Mouse (Mus musculus) left cerebral cortex, postnatal 4 days (tissue): ENCODE results near the gene Hnf1b. TPM values are rescaled to one million over a fixed set of nuclear protein-coding genes. Genes with fewer than 3 reads are reported as not detected.

Experiments
- DNase-seq: peaks from one replicate; pipeline ENCODE4 v3.0.0-alpha.2; 2022
- intact Hi-C: fragments of 180-260 bp; cut with DNase I; formaldehyde crosslinking; loops from one replicate; pipeline ENCODE4 v1.15.1; 2025
- total RNA-seq, 2 experiments: library from RNA; stranded (reverse); gene quantifications; 2 replicates each; pipeline ENCODE4 v1.2.3; 2021

Hnf1b gene
- total RNA-seq = not detected

DNA sequence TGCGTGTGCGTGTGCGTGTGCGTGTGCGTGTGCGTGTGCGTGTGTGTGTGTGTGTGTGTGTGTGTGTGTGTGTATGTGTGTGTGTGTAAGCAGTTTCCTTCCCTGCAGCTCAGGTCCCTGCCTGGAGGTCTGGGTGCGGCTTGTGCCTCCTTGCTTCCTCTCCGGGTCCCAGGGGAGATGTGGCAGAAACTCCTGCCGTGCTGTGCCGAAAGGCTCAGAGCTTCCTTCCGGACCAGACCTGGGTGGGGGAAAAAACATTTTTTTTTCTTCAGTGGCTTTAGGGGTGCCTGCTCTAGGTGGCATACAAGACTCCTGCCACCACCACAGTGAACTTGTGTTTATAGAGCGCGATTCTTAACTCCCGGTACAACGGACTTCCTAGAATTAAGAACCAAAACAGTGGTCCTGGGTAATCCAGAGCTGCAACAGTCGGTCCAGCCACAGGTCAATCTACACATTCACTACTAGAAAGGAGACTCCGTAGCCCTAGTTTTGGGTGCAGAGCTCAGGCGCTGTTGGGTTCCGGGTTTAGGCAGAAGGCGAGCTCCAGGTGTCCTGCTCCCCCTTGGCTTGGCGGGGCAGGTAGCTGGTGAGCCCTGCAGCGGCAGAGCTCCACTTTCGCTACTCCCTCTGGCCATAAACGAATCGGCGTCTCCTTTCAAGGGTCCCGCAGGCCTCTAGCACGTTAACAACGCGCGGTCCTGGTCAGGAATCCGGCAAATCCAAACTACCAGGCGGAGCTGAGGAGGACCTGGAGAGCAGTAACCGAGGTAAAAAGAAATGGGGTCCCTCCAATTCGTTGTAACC, at the start of gene Hnf1b:
Hnf1b (plus strand) TSS at position 535 of the 807 bp plus-strand sequence.
- intact Hi-C loops = no loop called here

DNA sequence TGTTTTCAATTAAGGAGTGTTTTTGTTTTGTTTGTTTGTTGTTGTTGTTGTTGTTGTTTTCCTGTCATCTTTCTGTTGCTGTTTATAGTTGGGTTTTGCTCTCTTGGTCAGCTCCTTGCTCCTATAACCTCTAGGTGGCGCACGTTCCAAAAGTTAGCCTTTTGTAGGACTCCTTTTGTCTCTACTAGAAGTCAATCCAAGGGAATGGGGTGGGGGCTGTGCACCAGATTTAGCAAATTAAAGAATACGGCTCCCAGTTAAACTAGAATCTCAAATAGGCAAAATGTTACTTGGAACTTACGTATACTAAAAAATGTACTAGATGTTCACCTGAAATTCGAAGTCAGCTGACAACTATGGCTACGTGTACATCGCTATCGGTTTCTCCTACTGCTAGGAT, 47.7 kb upstream of the Hnf1b start:
- intact Hi-C loops = no loop called here
- DNase-seq = peak; percentile 40

More for the DNA sequence above, at the start of gene Hnf1b:
- DNase-seq = no peak

- no peak for DNase-seq
- intact Hi-C loops = no loop called here
Observed at GRCm38 (mm10) chr11:83802581-83802980, 47.3 kb upstream of the Hnf1b start.

GRCm38 (mm10) chr11:83810441-83810840, 39.4 kb upstream of the Hnf1b start:
- intact Hi-C loops = no loop called here
- no peak for DNase-seq

- intact Hi-C loops = no loop called here
Observed at GRCm38 (mm10) chr11:83815191-83815590, 34.7 kb upstream of the Hnf1b start.

DNA sequence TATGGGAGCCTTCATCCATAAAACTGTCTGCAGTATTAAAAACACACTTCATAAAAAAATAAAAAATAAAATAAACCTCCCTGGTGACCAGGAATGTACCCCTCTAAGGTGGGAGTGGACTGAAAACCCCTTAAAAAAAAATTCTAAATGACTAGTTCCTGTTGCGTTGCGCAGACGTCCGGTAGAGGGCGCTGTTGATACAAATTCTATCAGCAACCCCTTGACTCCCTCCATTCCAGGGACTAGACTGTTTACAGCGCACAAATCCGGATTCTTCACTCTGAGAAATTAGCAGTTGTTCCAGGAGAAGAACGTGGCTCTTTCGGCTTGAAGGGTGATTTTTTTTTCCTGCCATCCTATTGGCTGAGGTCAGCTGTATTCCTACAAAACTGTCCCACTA, 34.2 kb upstream of the Hnf1b start:
- intact Hi-C loops = no loop called here
- peak; percentile 65 for DNase-seq

More at GRCm38 (mm10) chr11:83815191-83815590, 34.7 kb upstream of the Hnf1b start:
- DNase-seq = no peak

- intact Hi-C loops = no loop called here
- DNase-seq = no peak
Observed at GRCm38 (mm10) chr11:83817048-83817447, 32.8 kb upstream of the Hnf1b start.

DNA sequence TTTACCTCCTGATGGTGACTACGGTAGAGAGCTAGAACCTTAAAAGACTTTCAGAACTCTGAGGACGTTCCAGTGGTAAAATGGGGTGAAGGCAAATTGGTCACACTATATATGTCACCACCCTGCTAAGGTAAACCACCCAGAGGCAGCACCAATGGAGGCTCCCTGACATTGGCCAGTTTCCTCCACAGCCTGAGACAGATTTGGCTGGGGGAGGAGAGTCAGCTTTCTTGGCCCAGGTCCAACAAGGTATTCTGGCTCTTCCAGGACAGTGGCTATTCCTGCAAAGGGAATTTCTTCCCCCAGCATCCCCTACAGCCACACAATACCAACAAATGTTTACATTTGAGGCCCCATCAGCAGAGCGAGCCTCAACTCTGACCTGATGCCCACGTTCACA, 31.9 kb upstream of the Hnf1b start:
- intact Hi-C loops = no loop called here
- no peak for DNase-seq

DNA sequence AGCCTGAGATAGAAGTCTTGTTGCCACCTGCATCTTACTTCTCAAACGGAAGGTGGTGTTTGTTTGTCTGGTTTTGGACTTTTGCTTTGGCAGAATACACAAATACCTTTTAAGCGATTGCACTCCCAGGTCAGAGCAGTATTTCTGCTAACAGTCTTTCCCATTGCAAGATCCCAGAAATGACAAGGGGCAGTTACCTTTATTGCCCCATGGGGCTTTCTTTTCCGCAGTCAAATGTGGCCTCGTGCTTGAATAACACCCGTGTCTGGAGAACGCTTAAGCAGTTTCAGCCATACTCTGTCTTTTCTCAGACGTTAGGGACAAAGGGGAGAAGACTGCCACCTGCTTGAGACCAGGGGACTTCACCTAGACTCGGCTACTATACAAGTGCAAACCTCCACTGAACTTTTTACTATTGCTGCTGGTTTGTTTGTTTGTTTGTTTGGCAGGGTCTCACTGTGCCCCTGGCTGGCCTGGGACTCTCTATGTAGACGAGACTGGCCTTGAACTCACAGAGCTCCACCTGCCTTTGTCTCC, 31.2 kb upstream of the Hnf1b start:
- no peak for DNase-seq
- intact Hi-C loops = no loop called here

- intact Hi-C loops = no loop called here
- peak; percentile 20 for DNase-seq
Observed at GRCm38 (mm10) chr11:83819806-83820483, 29.9 kb upstream of the Hnf1b start.

GRCm38 (mm10) chr11:83826142-83826541, 23.7 kb upstream of the Hnf1b start:
- intact Hi-C loops = no loop called here

GRCm38 (mm10) chr11:83828553-83829142, 21.2 kb upstream of the Hnf1b start:
- DNase-seq = no peak
- intact Hi-C loops = no loop called here

More at GRCm38 (mm10) chr11:83826142-83826541, 23.7 kb upstream of the Hnf1b start:
- no peak for DNase-seq

DNA sequence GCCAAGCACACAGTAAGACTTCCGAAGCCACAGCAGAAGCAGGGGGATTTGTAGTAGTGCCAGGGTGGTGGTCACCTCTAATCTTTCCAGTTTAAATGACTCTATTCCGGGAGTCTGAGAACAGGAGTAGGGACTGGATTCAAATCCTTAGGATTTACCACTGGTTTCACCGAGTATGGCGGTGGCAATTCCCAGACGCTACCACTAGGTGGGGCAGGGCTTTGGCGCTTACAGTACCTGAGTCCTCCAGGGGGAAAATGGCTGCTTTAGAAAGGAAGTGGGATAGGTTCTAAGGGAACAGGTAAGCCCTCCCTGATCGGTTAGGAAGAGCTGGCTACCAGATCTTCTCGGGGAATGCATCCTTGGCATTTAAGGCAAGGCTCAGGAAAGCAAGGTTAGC, 17.5 kb upstream of the Hnf1b start:
- DNase-seq = no peak
- intact Hi-C loops = no loop called here

DNA sequence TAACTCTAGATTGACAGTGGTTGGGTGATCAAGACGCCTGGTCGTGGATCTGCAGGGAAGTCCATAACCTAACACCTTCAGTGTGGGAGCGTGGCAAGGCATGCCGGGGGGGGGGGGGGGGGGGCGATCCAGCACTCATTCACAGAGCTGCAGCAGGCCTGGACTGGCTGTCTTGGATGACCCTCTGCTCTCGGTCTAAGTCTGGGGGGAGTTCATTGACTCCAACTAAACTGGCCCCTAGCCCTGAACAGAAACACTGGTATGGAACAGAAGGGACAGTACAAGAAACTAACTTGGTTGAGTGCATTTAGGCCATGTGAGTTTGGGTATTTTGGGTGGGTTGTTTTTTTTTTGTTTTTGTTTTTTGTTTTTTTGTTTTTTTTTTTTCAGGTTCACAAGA, 16.3 kb upstream of the Hnf1b start:
- intact Hi-C loops = no loop called here
- no peak for DNase-seq

DNA sequence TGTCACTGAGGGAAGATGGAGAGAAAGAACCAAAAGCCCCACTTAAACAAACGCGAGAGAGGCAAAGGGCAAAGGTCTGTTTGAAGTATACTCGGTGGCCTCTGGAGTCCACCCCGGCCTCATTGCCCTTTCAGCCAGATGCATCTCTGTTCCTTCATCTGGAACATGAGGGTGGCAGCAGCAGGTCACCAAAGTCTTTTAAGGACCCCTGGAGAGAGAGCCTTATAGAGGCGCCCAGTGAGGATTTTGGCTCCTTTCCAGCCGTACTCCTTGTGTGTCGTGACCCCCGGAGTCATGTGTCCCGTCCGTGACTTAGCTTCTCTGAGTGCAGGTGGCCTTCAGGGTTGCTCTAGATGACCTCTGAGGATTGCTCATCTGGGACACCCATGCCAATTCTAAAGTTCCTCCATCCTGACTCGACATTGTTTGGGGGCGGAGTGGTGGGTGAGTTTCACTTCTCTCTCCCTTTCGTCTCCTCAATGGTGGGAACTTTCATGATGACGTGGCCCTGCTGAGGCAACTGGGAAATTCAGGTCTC, 15.8 kb upstream of the Hnf1b start:
- no peak for DNase-seq
- intact Hi-C loops = no loop called here

DNA sequence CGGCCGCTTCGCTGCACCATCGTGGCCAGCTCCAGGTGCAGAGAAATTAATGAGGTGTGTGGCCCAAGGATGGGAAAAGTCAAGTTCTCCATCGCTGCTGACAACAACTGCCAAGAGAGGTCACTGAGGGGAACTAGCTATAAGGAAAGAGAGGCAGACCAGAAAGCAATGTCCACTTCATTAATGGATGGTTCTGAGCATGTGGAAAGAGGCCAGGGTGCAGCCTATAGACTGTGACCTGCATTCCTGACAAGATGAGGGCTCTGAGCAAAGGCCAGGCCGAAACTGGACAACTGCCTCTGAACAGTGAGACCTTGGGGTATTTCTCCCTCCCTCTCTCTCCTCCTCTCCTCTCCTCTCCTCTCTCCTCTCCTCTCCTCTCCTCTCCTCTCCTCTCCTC, 10.4 kb upstream of the Hnf1b start:
- no peak for DNase-seq
- intact Hi-C loops = no loop called here

DNA sequence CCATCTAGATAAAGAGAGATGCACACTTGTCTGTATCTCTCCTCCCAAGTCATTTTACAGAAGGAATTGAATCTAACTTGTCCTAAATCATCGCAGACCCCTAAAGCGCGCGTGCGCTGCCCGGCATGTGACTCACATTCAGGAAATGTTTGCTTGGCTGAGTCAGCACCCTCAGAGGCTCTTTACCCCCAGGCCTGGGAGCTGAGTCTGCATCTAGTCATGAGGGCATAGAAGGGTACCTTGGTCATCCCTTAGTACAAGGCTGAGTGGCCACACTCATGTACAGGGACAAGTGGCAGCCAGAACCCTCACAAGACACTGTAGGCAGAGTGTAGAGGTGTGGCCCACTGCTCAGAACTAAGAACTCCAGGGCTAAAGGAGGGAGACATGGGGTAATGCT, 6.3 kb upstream of the Hnf1b start:
- intact Hi-C loops = no loop called here
- no peak for DNase-seq

DNA sequence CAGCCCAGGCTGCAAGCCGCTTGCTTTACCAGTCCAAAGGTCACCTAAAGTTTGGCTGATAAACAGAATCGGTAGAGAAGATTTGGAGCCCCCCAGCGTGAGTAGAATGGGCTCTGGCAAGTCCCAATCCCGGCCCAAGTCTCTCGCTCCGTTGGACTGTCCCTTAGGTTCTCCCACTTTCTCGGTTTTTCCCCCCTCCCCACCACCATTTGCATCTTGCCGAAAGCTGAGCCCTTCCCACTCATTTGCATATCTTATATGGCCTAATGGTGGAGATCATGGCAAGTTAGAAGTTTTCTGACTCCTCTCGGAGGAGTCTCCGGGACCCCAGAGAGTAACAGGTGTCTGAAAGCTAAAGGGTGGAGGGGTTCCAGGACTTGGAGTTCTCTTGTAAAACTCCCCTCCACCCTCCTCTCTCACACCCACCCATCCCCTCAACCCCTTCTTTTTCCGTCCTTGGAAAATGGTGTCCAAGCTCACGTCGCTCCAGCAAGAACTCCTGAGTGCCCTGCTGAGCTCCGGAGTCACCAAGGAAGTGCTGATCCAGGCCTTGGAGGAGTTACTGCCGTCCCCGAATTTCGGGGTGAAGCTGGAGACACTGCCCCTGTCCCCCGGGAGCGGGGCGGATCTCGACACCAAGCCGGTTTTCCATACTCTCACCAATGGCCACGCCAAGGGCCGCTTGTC, 866 bp downstream of the Hnf1b start:
- no peak for DNase-seq
- intact Hi-C loops = no loop called here

DNA sequence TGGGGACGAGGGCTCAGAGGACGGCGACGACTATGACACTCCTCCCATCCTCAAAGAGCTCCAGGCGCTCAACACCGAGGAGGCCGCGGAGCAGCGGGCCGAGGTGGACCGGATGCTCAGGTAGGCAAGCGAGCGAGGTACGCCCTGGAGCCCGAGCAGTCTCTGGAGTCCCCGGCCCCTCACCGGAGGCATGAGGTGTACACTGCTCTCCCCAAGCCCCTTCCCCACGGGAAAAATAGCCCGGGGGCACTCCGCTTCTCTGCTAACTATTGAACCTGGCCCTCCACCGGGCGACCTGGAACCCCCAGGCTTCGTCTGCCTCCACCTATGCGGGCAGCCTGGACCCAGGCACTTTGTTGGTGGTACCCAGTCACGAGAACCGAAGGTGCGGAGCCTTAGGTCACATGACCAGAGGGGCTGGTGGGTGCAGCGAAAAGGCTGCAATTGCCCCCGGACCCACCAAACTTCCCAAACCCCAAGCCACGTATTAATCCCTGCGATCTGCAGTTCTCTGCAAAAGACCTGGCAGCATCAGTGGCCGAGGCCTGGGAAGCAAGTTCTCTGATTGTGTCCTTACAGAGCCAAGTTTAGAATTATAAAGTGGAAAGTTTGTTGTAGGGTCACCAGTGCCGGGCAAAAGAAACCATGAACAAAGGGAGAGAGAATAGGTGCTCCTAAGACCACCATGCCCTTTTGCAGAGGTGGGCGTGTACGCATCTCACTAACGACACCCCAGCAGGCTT, 1.6 kb downstream of the Hnf1b start:
- no peak for DNase-seq
- intact Hi-C loops = no loop called here

DNA sequence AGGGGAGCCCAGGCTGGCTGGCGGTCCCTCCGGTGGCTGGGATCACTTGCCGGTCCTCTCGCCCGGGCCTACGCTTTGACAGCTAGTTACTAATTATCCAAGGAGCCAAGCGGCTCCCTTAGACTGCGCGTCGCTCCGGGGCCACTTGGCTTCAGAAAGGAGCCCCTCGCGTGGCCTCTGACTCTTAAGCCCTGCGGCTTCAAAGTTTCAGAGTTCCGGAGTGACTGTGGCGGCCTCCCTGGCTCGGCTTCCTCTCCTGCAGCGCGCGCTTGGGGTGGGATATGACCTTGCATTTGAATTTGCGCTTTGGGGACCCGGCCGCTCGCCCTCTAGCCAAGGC, 2.1 kb downstream of the Hnf1b start:
- no peak for DNase-seq
- intact Hi-C loops = no loop called here
